Mouse (Mus musculus): ENCODE measurements around the gene Nfatc2.

- no peak for TF ChIP-seq CTCF (IDR thresholded peaks at IDR 0.05 in 2 of 3, conservative IDR thresholded peaks at IDR 0.05 in 1 of 3; ENCODE audit: control insufficient read depth in 1 of 3, insufficient read depth in 1 of 3, low read depth in 2 of 3, low read length in 3 of 3, poor library complexity in 1 of 3, severe bottlenecking in 1 of 3)
- no peak for TF ChIP-seq POLR2A (IDR thresholded peaks at IDR 0.05; ENCODE audit: control insufficient read depth in 1 of 2, insufficient read depth in 1 of 2, low read depth in 1 of 2, low read length in 2 of 2, poor library complexity in 1 of 2)
- no peak for TF ChIP-seq EP300 (IDR thresholded peaks at IDR 0.05; ENCODE audit: low read depth in 1 of 2, low read length in 2 of 2)
Measured at GRCm38 (mm10) chr2:168602387-168602741, 907 bp upstream of the Nfatc2 start.

Measured in MEL (cell line).